Mouse (Mus musculus) left cerebral cortex, adult 11 months (tissue): Measurements from ENCODE around the gene Edar.

Experiments used
- DNase-seq: peaks from one replicate; pipeline ENCODE4 v3.0.0; 2022; ENCODE audit warnings: low spot score

Gene Edar

GRCm38 (mm10) chr10:58651270-58652042, 24.0 kb downstream of the Edar start:
- DNase-seq, result no peak

- DNase-seq, result no peak
Measured at GRCm38 (mm10) chr10:58648787-58649186, 26.7 kb downstream of the Edar start.

GRCm38 (mm10) chr10:58644671-58645070, 30.8 kb downstream of the Edar start:
- DNase-seq, result no peak

GRCm38 (mm10) chr10:58644194-58644593, 31.3 kb downstream of the Edar start:
- DNase-seq, result no peak

- no peak for DNase-seq
Measured at GRCm38 (mm10) chr10:58643001-58643400, 32.5 kb downstream of the Edar start.

GRCm38 (mm10) chr10:58641631-58642030, 33.8 kb downstream of the Edar start:
- DNase-seq, result no peak

- DNase-seq, result no peak
Measured at GRCm38 (mm10) chr10:58640446-58641400, 34.7 kb downstream of the Edar start.

GRCm38 (mm10) chr10:58639291-58639690, 36.2 kb downstream of the Edar start:
- DNase-seq, result no peak

- DNase-seq, result no peak
Measured at GRCm38 (mm10) chr10:58636431-58637080, 38.9 kb downstream of the Edar start.

- no peak for DNase-seq
Measured at GRCm38 (mm10) chr10:58633507-58633906, 41.9 kb downstream of the Edar start.

GRCm38 (mm10) chr10:58627569-58627968, 47.9 kb downstream of the Edar start:
- peak; percentile 18 for DNase-seq

GRCm38 (mm10) chr10:58624848-58625711, 50.4 kb downstream of the Edar start:
- DNase-seq, result no peak

GRCm38 (mm10) chr10:58619266-58619665, 56.2 kb downstream of the Edar start:
- no peak for DNase-seq

GRCm38 (mm10) chr10:58618501-58619216, 56.8 kb downstream of the Edar start:
- no peak for DNase-seq

GRCm38 (mm10) chr10:58616565-58616964, 58.9 kb downstream of the Edar start:
- DNase-seq, result no peak

- DNase-seq, result no peak
Measured at GRCm38 (mm10) chr10:58614601-58615000, 60.9 kb downstream of the Edar start.

- peak; percentile 7 for DNase-seq
Measured at GRCm38 (mm10) chr10:58610484-58611261, 64.8 kb downstream of the Edar start.

GRCm38 (mm10) chr10:58608858-58609257, 66.6 kb downstream of the Edar start:
- DNase-seq, result no peak

GRCm38 (mm10) chr10:58606356-58606755, 69.1 kb downstream of the Edar start:
- DNase-seq, result no peak

GRCm38 (mm10) chr10:58604779-58605178, 70.7 kb downstream of the Edar start:
- DNase-seq, result peak; percentile 27
